Mouse (Mus musculus): Measurements from ENCODE around the gene Eif4g3.

- TF ChIP-seq CTCF (conservative IDR thresholded peaks at IDR 0.05; ENCODE audit: low read length) (no peak), NANOG (IDR thresholded peaks at IDR 0.05; ENCODE audit: borderline replicate concordance, low read length) (no peak), POU5F1 (IDR thresholded peaks at IDR 0.05; ENCODE audit: borderline replicate concordance, low read length) (no peak)
These were observed 8.6 kb upstream of the Eif4g3 start for GRCm38 (mm10) chr4:137984212-137984611.
